Mouse (Mus musculus) cerebellum, adult 9-11 months (tissue): ENCODE data around the gene Nrn1.

Source experiments
- DNase-seq: peaks from one replicate; pipeline ENCODE4 v3.0.0; 2022

Gene Nrn1

DNA sequence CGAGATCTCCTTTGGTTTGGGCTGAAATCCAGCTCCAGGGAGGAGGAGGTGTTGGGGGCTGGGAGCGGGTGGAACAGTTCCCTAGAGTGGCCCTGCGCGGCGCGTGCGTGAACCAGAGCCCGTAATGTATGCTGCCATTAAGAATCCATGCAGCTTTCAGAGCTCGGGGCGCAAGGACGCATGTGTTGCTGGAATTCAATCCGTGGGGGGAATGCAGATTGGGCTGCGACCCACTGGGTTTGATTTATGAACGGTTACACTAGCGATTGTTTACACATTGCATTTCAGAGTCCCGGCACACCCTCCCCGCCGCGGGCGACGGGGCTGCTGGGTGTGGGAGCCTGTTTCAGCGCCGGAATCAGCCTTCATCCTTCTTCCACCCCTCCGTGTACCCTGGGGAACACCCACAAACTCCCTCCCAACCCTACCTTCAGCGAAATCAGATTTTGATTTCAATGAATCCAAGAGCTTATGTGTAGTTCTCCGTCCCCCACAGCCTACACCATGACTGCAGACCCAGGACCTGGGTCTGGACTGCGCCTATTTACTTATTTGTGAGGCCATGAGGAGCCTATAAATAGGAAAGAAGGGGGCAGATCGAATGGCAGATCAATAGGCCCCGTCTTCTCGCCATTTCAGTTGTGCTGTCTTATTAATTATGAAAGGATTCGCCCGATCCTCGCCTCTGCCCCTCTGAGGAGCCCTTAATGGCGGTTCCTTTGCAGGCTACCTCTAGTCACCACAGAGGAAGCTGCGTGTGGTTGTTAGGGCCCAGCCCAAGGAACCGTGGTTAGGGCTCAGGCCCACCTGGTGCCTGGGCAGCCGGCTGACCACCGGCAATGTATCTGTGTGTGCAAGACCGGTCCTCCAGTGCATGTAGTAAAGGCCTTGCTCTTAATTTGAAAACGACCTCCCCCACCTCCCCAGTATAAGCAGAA lies 10.1 kb downstream of the Nrn1 start:
- peak; percentile 90 for DNase-seq

DNA sequence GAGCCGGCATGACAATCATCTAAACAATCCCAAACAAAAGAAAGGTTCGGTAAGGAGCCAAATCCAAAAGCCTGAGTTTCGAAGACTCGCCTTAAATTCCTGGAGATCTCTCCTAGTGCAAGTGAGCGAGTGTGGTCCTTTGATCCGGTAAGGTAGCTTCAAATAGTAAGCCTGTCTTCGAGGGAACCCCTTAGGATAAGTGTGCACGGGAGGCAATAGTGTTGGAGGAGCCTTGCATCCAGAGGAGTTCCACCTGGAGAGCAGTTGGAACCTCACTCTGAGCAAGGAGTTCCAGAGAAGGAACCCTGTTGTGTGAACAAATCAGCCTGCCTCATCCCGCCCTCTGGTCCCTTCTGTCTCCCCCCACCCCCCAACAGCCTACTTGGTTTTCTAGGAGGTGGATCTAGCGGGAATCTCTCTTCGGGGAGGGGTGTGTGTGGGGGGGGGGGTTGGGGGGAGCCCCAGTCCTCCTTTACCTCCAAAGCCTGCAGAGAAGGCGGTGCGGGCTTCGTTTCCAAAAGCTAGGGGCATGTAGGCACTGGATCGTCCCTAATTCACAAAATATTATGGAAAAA lies 11.1 kb downstream of the Nrn1 start:
- DNase-seq, result peak; percentile 49

DNA sequence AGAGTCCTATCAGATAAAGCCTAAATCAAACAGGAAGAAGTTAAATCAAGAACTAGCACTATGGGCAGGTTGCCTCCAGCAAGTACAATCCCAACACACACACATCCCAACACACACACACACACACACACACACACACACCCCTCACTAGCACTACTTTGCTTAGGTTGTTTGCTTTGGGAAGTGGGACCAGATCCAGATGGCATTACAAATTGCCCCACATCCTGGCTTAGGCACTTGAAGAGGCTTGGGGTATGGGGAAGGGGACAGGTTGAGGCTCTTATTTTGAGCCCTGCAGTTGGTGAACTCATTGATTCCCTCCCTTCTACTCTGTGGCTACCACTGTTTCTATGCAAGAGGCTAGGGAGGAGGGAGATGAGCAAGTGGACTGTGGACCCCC lies 12.6 kb downstream of the Nrn1 start:
- DNase-seq, result no peak

DNA sequence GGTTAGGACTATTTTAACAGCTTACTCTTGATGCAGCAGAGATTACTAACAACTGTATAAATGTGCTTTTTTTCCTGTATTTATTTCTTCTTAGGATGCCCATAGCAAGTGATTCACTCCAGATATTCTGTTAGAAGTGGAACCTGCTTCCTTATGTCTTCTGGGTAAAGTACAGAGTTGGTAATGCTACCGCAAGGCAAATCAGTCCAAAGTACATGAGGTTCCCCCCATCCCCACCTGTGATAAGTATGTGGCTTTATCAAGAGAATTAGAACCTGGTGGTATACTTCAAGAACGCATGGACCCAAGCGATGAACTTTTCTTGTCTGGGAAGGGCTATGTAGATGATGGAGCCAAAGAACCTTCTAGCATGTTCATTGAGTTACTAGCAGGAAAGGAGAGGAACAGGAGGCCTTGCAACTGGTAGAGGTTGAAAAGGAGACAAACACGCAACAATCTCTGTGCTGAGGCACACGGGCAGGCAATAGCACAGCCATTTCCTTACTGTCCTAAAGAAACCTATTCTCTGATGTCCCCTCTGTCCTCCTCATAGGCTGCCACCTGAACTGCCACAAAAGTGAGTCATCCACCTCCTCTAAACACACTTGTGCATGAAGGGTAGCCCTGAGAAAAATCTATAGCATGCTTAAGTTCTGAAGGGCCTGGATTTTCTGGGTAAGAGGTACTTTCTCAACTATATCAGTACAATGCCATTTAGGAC lies 14.5 kb downstream of the Nrn1 start:
- no peak for DNase-seq

DNA sequence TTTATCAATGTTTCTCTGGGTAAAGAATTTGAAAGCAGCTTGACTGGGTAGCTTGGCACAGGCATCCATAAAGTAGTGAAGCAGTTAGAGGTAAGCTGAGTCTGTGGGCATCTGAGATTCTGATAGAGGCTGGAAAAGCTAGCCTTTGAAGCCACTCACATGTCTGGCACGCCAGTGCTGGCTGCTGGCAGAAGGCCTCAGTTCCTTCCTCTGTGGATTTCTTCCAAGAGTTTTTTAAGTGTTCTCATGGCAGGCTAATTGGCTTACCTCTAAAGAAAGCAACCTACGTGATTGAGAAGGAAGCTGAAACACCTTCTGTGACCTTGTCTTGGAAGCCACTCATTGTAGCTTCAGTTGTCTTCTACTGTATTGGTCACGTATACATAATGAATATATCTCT lies 17.6 kb downstream of the Nrn1 start:
- DNase-seq, result no peak

DNA sequence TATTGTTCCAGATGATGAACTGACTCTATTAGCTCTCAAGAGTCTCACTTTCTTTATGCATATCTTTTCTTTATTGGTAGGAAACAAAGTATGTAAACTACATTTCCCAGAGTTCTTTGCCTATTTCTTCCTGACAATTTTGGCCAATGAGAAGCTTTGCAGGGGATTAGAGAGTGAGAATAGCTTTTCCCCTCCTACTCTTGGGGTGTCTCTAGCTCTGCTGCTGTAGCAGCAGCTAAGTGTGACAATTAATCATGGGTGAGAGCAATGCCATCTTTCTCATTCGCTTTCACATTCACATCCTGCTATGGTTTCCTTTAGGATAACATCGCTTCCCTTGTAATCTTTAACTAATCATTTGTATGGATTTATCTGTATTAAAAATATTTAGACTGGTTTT lies 18.2 kb downstream of the Nrn1 start:
- DNase-seq, result no peak

DNA sequence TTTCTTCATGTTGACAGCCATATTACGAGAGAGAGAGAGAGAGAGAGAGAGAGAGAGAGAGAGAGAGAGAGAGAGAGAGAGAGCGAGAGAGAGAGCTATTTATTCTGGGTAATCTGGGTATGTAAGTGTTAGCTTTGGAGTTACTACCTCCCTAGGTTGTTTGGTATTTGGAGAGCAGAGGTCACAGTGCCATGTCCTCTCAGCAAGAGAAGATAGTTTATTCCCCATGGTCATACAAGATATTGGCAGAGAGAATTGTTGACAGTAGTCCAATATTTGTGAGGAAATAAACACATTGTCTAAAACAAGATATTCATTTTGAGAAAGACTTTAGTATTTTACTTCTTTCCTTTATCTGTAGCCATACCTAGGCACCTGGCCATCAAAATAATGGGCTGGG lies 20.8 kb downstream of the Nrn1 start:
- no peak for DNase-seq

DNA sequence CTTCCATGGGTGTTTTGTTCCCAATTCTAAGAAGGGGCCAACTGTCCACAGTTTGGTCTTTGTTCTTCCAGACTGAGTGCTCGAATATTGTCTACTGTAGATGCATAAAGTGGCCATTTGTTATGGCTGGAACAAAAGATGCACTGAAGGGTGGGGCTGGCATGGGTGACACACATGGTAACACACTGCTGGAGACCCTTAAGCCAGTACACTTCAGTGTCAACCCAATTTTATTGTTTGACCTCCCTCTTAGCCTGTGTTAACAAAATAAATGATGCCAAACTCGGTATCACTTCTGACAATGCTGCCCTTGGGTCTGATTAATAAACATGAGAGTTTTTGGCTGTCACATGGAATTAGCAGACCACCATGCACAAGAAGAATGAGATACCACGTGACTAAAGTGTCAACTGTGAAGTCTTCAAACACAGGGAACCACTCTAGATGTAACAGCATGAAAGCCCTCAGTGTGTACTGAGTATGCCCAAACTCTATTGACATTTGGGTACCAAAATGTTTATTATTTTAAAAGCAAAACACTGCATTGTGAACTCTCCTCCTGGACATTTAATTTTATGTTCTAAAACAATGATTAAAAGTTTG lies 27.7 kb downstream of the Nrn1 start:
- DNase-seq, result no peak

DNA sequence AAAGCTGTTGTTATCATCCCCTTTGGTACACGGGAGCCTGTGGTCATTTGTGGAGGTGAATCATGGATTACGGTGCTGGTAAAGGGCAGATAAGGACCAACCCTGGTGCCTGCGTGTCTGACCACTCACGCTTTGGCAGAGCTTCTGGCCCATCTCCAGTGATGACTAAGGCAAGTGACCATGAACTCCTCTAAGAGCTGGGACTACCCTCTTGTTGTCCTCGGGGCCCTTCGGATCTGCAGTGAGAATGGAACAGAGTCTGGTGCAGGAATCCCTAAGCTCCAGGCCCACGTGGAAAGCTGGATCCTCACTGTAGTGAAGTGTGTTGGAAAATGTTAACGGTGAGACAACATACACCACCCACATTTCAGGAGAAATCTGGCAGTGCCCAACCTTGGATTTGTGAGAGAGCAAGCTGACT lies 38.6 kb downstream of the Nrn1 start:
- peak; percentile 75 for DNase-seq

DNA sequence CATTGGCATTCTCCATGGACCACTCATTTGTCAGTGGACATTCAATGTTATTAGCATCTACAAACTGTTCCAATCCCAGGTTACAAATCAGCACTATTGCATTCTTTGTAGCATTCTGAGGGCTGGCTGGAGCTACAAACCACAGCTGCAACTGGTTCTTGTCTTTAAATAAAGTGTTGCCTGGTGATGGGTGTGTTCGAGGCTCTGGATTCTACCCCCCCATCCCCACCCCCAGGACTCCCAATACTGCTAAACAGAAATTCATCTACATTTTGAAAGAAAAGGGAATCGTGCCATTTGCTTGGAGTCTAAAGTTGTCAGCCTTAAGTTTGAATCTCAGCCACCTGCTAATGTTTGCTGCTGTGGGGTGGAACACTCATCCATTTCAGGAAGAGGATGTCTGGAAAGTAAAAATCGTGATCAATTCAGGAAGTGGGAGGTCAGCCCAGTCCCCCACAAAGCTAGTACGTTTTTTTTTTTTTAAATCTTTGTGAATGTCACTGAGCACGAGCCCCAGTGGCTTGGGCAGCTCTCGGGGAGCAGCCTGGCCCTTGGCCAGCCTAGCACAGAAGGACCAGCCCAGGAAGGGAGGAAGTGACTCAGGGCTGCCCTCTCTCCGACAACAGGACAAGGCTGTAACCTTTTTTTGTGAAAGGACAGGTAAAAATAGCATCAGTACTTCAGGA lies 39.3 kb downstream of the Nrn1 start:
- DNase-seq, result peak; percentile 88

DNA sequence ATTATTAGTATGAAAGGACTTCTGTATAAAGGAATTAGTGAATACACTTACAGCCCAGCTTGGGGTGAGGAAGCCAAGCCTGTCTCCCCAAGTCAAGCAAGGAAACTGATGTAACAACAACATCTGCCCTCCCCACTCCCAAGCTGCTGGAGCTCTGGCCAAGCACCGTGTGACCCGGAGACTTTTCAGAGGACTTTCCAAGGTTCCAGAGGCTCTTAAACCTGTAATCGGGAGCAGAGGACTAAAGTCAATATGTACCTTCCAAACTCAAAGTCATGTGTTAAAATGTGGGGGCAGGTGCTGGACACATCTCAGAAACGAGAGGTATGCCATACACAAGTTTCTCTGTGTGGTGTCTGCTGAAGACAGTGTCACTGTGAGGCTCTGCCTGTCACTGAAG lies 51.4 kb downstream of the Nrn1 start:
- no peak for DNase-seq

DNA sequence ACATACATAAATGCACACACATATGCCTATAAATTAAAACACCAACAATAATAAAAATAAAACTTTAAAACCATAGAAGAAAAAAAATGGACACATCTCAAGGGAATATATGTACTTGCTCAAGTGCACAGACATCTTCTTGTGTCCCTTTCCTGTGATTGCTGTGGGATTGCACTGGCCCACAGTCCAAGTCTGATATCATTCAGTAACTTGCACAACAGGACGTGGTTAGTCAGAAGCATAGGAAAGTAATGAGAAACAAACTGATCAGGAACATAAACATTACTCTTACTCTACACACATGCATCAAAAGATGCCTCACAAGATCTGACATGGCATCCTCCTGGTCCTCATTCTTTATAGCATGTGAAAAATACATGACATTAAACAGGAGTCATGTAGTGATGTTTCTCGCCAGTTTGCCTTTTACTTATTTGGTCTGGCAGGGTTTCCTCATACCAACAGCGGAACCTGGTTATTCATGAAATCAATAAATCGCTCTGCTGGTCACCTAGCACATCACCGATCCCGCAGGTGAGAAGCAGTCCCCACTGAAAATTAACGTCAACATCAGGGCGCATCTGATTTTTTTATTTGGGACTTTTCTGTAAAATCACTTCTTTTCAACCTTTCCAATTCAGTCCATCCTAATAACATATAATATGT lies 54.1 kb downstream of the Nrn1 start:
- DNase-seq, result no peak

DNA sequence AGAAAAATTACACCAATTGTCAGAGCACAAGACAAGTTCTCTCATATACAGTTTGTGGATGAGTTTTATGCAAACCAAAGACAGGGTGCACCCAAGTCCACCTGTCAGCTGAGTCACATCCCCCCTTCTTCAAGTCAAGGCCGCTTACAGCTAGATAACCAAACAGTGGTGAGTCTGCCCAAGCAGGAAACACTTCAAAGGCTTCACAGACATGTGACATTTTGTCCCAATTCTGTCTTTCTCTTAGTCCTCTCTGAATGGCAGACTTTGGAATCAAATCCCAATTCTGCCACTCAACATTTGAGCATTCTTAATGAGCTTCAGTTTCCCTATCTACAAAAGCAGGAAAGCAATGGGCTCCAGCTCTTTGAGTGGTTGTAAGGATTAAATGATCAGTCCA lies 55.6 kb downstream of the Nrn1 start:
- DNase-seq, result no peak
